In the genomic region with DNA sequence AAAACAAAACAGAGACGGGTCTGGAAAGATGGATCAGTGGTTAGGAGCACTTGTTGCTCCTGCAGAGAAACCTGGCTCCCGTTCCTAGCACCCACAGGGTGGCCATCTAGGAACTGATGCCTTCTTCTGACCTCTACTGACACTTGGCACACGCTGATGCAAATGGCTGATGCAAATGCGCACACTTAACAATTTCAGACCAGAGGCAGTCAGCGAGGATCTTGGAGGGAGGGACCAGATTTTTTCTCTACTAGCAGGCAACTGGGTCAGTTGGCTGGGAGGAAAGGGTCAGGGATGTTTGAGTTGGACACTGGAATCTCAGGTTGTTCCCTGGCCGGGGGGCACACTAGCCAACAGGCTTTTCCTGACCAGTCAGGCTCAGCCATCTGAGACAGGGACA, we compare ENCODE assay signal across 8 mouse cellular contexts. TPM values are rescaled to one million over a fixed set of nuclear protein-coding genes. Genes with fewer than 3 reads are reported as not detected.
DNase-seq lines count a peak whose midpoint lies in the region; ATAC-seq lines count a peak whose summit lies in the region.

A gene (plus strand): TSS at position 240 of the 400 bp plus-strand sequence.

- no peaks in the 10 kb centered on the region for H3K27me3 ChIP-seq in kidney, embryonic 16.5 days (ENCODE audit: insufficient read depth, low read length)
- H3K27me3 ChIP-seq in hindbrain, embryonic 14.5 days (ENCODE audit: control insufficient read depth, insufficient read depth, low read length), result peaks cover 11% of the 10 kb centered on the region; the same call in 1 of the 2 replicates
- peaks cover 47% of the 10 kb centered on the region for H3K27me3 ChIP-seq in liver, embryonic 16.5 days (ENCODE audit: control insufficient read depth, insufficient read depth, low read depth, low read length)

- ATAC-seq in kidney, embryonic 16.5 days (ENCODE audit: low FRiP score, low TSS enrichment), result no peak
- ATAC-seq in hindbrain, embryonic 14.5 days (ENCODE audit: low FRiP score), result no peak
- no peak for ATAC-seq in liver, embryonic 16.5 days (ENCODE audit: low read depth)

- 0 out of 2 replicates have a peak, but pooled peaks cover 1% of the 10 kb centered on the region for H3K36me3 ChIP-seq in kidney, embryonic 16.5 days (ENCODE audit: insufficient read depth, low read length)
- 0 out of 2 replicates have a peak, but pooled peaks cover 3% of the 10 kb centered on the region for H3K36me3 ChIP-seq in hindbrain, embryonic 14.5 days (replicated peaks; ENCODE audit: control insufficient read depth, insufficient read depth)
- peaks cover 8% of the 10 kb centered on the region; the same call in 1 of the 2 replicates for H3K36me3 ChIP-seq in liver, embryonic 16.5 days (ENCODE audit: control insufficient read depth, insufficient read depth)

- DNase-seq in kidney, postnatal 14 days, result no peak
- DNase-seq in adrenal gland, adult 2 months, result no peak
- DNase-seq in gastrocnemius, adult 18-20 months (ENCODE audit: low spot score), result no peak
- DNase-seq in hindbrain, embryonic 14.5 days (ENCODE audit: low spot score), result no peak
- no peak for DNase-seq in spleen, adult 18-20 months
- no peak for DNase-seq in urinary bladder, postnatal 4 days (ENCODE audit: low spot score in 2 of 2)

- no peaks in the 10 kb centered on the region for H3K9me3 ChIP-seq in kidney, embryonic 16.5 days (ENCODE audit: low read length)
- H3K9me3 ChIP-seq in hindbrain, embryonic 14.5 days (ENCODE audit: control insufficient read depth, low read length), result no peaks in the 10 kb centered on the region
- no peaks in the 10 kb centered on the region for H3K9me3 ChIP-seq in liver, embryonic 16.5 days (replicated peaks; ENCODE audit: control insufficient read depth, low read length)

- peak within 1 kb of the TSS; percentile 69 for H3K27ac ChIP-seq in kidney, embryonic 16.5 days (ENCODE audit: low read length)
- H3K27ac ChIP-seq in hindbrain, embryonic 14.5 days, result no peak within 1 kb of the TSS
- H3K27ac ChIP-seq in liver, embryonic 16.5 days (ENCODE audit: low read length), result no peak within 1 kb of the TSS

- peaks cover 45% of the 10 kb centered on the region for H3K4me1 ChIP-seq in kidney, embryonic 16.5 days (ENCODE audit: insufficient read depth, low read length)
- peaks cover 30% of the 10 kb centered on the region for H3K4me1 ChIP-seq in hindbrain, embryonic 14.5 days (replicated peaks; ENCODE audit: control insufficient read depth, insufficient read depth, low read length)
- peaks cover 35% of the 10 kb centered on the region for H3K4me1 ChIP-seq in liver, embryonic 16.5 days (ENCODE audit: control insufficient read depth, low read depth, low read length)

- peak within 1 kb of the TSS; percentile 93 for H3K9ac ChIP-seq in kidney, embryonic 16.5 days (replicated peaks; ENCODE audit: low read length)
- H3K9ac ChIP-seq in hindbrain, embryonic 14.5 days, result peak within 1 kb of the TSS; percentile 80
- H3K9ac ChIP-seq in liver, embryonic 16.5 days (ENCODE audit: low read depth, low read length), result peak within 1 kb of the TSS; percentile 11; the same call in 1 of the 2 replicates

- peak within 1 kb of the TSS; percentile 98 for H3K4me2 ChIP-seq in kidney, embryonic 16.5 days (replicated peaks; ENCODE audit: low read depth, low read length)
- H3K4me2 ChIP-seq in hindbrain, embryonic 14.5 days (replicated peaks), result peak within 1 kb of the TSS; percentile 91
- peak within 1 kb of the TSS; percentile 74 for H3K4me2 ChIP-seq in liver, embryonic 16.5 days (ENCODE audit: low read depth, low read length)

- 35% methylated on average over 6 of the region's 6 CpGs for WGBS in kidney, embryonic 16.5 days
- 23% methylated on average over 6 of the region's 6 CpGs for WGBS in hindbrain, embryonic 14.5 days
- 47% methylated on average over 6 of the region's 6 CpGs for WGBS in liver, embryonic 16.5 days (ENCODE audit: insufficient replicate concordance)

- peak within 1 kb of the TSS; percentile 68 for H3K4me3 ChIP-seq in kidney, embryonic 16.5 days (ENCODE audit: low read length)
- peak within 1 kb of the TSS; percentile 49 for H3K4me3 ChIP-seq in hindbrain, embryonic 14.5 days (replicated peaks; ENCODE audit: low read length)
- peak within 1 kb of the TSS; percentile 50 for H3K4me3 ChIP-seq in liver, embryonic 16.5 days (ENCODE audit: low read depth, low read length)

RNA-seq across cellular contexts. Expression of the gene that starts here (rescaled TPM):
- polyA plus RNA-seq in kidney, embryonic 16.5 days (2015; fragmentation: Nextera tagmentation; extraction: Ambion mirVana), result 198 and 237 TPM in 2 replicates
- 1,000 to 10,000 TPM; 1,273 to 1,367 TPM for total RNA-seq in adrenal gland, adult 2 months (2021)
- polyA plus RNA-seq in adrenal gland, adult 2 months (2012; rRNA removed), result 4,822 and 7,346 TPM in 2 replicates
- total RNA-seq in gastrocnemius, adult 18-20 months (2021), result 1,000 to 10,000 TPM; 1,419 to 1,763 TPM
- polyA plus RNA-seq in hindbrain, embryonic 14.5 days (2014; fragmentation: Nextera tagmentation; extraction: Ambion mirVana), result 148 TPM in 2 replicates
- 125 and 137 TPM in 2 replicates for polyA plus RNA-seq in liver, embryonic 16.5 days (2015; fragmentation: Nextera tagmentation; extraction: Ambion mirVana)

Comparison
In these comparisons a context has a peak if more than half of its experiments do, and no peak if none do; other contexts are left out.
1. RNA of the gene that starts here (polyA plus RNA-seq): 4,822 to 7,346 TPM in adrenal gland, adult 2 months; 198 to 237 TPM in kidney, embryonic 16.5 days, 148 TPM in hindbrain, embryonic 14.5 days and 125 to 137 TPM in liver, embryonic 16.5 days; every median in the first group is over 10 times any median in the second.
2. H3K9ac ChIP-seq: peak in every context shown above with its lines; median percentile 93 in kidney, embryonic 16.5 days; 80 in hindbrain, embryonic 14.5 days; 11 in liver, embryonic 16.5 days.
3. Peak in every context shown above with its lines, with median percentiles within 50 percentile points of each other: H3K4me2 ChIP-seq and H3K4me3 ChIP-seq.